Mouse (Mus musculus) embryonic fibroblast, embryonic 13.5 days (primary cell): ENCODE results near the gene Fam69b. TPM values are rescaled to one million over a fixed set of nuclear protein-coding genes. Genes with fewer than 3 reads are reported as not detected.

Source experiments
- H3K27ac ChIP-seq: 2 replicates; pipeline ENCODE4 v1.5.1; 2012; ENCODE audit warnings: low read length, control low read depth, inconsistent platforms; ENCODE audit not compliant: insufficient read depth
- H3K4me1 ChIP-seq: 2 replicates; pipeline ENCODE4 v1.6.1; 2011; ENCODE audit warnings: low read length; ENCODE audit not compliant: control insufficient read depth, insufficient read depth
- H3K4me3 ChIP-seq: 2 replicates; pipeline ENCODE4 v1.5.1; 2011; ENCODE audit warnings: mild to moderate bottlenecking, control low read depth, low read length; ENCODE audit not compliant: insufficient read depth
- CTCF ChIP-seq: IDR thresholded peaks from 2 replicates; pipeline ENCODE4 v1.5.1; 2011; ENCODE audit warnings: mild to moderate bottlenecking, control low read depth, low read length, moderate library complexity, borderline replicate concordance; ENCODE audit not compliant: insufficient read depth
- POLR2A ChIP-seq: IDR thresholded peaks from 2 replicates; pipeline ENCODE4 v1.6.1; 2011; ENCODE audit warnings: low read depth, mild to moderate bottlenecking, control low read depth, low read length, moderate library complexity
- polyA plus RNA-seq: library from polyadenylated mRNA; stranded (reverse); fragments of >200 nt; gene quantifications from 2 replicates; pipeline ENCODE4 v1.2.4, GENCODE M21; 2011; ENCODE audit warnings: low read depth; ENCODE audit not compliant: missing spikeins, insufficient read length

Gene Fam69b
- polyA plus RNA-seq, 1 experiment = 16.3 TPM

DNA sequence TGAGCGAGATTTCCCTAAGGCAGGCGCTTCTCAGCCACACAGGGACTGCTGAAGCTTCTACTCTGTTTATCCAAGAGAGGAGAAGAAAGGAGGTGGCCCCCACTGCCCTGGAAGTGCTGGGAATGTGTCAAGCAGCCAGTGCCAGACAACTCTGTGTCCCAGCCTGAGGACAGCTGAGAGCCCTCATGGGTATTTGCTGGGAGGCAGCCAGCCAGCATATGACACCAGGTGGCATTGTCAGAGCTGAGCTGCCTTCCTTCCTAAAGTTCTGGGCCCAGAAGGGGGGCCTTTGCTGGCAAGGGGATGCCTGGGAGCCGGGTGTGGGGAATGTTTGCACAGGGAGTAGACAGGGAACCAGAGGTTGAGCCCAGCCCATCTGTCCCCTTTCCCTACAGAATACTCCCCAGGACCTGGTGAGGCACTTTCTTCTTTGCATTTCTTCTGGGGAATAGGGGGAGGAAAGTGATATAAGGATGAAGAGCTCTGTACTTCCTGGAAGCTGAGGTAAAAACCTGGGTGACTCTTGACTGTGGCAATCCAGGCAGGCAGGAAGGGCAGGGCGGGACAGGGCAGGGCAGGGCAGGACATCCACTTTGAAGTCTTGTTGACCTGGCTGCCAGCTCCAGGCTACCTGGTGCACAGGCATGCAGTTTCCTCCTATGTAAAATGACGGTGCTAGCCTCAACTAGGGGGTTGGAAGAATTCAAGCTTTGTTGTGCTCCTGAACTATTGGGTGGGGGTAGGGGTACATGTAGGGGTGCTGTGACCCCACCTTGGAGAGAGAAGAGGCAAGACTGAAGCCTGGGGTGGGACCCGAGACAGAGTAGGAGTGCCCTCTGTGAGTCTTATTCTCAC lies 21.0 kb upstream of the Fam69b start:
- Histone ChIP-seq H3K27ac (no peak overlapping the region), H3K4me3 (no peak overlapping the region), H3K4me1 (peaks cover 9% of the 10 kb centered on the region)
- TF ChIP-seq CTCF (no peak), POLR2A (no peak)

DNA sequence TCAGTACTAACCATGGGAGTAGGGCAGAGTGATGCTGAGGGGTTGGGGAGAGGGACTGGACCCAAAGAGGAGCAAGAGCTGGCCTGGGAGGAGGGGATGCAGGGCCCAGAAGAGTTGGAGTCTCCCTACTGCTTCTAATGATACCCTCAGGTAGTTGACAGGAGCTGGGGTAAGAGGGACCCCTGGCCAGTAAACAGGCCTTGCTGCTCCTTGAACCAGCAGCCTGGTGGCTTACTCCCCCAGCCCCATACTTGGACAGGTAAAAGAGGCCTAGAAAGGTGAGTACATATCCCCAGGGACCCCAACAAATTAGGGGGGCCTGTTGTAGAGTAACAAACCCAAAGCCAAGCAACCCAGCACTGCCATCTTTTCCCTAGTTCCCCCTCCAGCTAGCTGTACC lies 19.5 kb upstream of the Fam69b start:
- Histone ChIP-seq H3K27ac (no peak overlapping the region), H3K4me1 (peaks cover 9% of the 10 kb centered on the region), H3K4me3 (no peak overlapping the region)
- TF ChIP-seq POLR2A = no peak
- no peak for TF ChIP-seq CTCF

DNA sequence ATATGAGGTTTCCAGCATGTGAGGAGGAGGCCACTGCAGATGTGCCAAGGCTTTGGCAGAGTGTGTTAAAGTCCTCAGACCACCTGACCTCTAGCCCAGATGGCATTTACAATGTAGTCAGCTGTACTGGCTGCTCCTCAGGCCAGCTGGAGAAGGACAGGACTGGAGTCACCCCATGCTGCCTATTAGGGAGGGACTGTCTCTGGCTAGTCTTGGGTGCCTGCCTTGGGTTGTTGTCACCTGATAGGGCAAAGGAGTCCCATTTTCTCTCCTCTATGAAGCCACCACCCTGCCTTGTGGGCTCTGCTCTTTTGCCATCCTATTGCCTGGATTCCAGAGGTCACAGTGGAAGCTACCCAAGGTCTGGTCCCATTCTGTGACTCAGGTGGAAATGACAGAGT lies 19.0 kb upstream of the Fam69b start:
- Histone ChIP-seq H3K4me1 (peaks cover 9% of the 10 kb centered on the region), H3K27ac (no peak overlapping the region), H3K4me3 (no peak overlapping the region)
- TF ChIP-seq POLR2A (no peak), CTCF (no peak)

DNA sequence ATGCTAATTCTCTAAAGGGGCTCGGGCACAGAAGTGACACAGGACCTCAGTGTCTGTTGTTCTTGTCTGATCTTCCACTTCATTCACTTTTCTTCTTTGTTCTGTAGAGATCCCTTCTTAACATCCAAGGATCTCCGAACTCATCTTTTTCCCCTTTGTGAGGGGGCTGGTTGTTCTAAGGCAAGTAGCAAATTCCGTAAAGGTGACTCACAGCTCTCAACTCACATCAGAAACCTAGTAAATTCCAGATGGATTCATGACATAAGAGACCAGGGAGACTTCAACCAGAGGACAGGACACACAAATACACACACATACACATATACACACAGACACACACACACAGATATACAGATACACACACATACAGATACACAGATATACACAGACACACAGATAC lies 17.7 kb upstream of the Fam69b start:
- TF ChIP-seq CTCF (no peak), POLR2A (no peak)
- Histone ChIP-seq H3K4me3 (no peak overlapping the region), H3K4me1 (peaks cover 9% of the 10 kb centered on the region), H3K27ac (no peak overlapping the region)

DNA sequence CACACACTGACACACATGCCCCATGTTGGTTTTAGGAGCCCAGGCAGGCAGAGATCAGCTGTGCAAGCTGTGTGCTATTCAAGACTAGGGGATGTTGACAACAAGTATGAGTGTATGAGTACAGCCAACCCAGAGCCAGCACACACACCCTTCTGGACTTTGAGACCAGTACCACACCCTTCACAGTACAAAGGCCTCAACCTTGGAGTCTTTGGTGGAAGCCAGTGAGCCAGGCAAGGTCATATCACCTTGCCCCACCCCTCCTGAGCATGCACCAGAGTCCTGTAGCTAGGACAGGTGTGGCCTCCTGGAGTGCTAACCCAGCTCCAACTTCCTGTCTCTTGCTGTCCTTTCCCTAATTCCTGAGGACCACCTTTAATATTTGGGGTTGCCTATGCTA lies 17.2 kb upstream of the Fam69b start:
- Histone ChIP-seq H3K27ac (no peak overlapping the region), H3K4me1 (peaks cover 9% of the 10 kb centered on the region), H3K4me3 (no peak overlapping the region)
- no peak for TF ChIP-seq CTCF
- no peak for TF ChIP-seq POLR2A

DNA sequence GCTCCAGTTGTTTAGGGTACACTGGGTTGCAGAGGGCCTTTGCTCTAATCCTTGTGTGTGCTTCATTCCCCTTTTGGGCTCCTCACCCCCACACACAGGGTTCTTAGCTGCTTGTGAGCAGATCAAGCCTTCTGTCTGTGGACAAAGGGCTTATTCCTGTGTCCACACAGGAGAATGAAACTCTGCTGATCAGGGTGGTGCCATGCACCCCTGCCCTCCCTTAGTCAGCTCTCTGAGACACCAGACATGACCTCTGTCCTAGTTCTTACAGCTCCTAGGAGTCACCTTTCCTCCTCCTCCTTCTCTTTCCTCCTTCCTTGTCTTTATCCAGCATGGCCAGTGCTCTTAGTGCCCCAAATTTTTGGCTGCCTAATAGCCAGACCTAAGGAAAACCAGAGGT lies 16.4 kb upstream of the Fam69b start:
- TF ChIP-seq POLR2A (no peak), CTCF (no peak)
- no peak overlapping the region for H3K27ac ChIP-seq
- peaks cover 9% of the 10 kb centered on the region for H3K4me1 ChIP-seq
- H3K4me3 ChIP-seq = no peak overlapping the region

DNA sequence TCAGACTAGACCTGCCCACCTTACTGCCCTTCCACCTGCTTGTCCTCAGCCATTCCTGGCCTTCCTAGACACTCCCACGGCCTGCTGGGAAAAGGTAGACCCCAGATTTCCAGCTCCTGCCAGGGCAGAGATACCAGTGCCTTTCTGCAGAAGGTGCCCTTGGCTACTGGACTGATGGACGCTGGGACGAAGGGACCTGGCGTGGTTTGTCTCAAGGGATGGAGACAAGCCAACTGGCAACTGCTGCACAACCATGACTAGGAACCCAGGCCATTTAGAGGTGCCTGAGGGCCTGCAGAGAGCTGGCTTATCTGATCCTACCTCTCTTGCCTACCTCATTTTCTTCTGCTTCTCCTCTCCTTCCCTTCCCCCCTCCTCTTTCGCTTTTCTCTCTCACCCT lies 13.4 kb upstream of the Fam69b start:
- H3K27ac ChIP-seq = no peak overlapping the region
- H3K4me3 ChIP-seq = no peak overlapping the region
- TF ChIP-seq POLR2A (no peak), CTCF (no peak)
- peaks cover 7% of the 10 kb centered on the region for H3K4me1 ChIP-seq

DNA sequence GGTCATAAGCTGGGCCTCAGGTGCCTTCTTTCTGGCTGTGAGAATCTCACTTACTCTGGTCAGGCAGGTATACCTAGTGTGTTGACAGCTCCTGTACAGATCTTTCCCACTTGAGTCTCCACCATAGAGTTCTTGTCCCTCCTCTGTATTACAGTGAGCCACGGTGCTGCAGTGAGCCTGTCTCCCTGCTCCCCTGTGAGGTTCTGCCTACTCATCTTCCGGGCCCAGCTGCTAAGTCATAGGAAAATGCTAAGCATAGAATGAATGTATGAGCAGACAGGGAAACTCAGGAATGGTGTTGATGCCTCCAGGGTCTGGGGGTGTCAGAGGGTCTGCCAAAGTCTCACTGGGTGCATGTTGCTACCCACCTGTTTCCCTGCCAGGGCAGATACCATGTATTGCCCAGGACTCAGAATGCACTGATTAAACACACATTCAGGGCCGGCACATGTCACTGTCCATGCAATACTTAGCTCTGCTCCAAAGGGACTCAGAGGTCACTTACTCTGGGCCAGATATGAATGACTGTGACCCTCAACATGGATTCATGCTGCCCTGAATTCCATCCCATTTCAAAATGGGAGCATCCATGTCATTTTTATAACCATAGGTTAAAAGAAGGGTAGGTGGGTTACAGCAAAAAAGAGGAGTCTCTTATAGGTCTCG lies 12.7 kb upstream of the Fam69b start:
- Histone ChIP-seq H3K4me1 (0 out of 2 replicates have a peak, but pooled peaks cover 3% of the 10 kb centered on the region), H3K27ac (no peak overlapping the region), H3K4me3 (no peak overlapping the region)
- TF ChIP-seq CTCF (no peak), POLR2A (no peak)

DNA sequence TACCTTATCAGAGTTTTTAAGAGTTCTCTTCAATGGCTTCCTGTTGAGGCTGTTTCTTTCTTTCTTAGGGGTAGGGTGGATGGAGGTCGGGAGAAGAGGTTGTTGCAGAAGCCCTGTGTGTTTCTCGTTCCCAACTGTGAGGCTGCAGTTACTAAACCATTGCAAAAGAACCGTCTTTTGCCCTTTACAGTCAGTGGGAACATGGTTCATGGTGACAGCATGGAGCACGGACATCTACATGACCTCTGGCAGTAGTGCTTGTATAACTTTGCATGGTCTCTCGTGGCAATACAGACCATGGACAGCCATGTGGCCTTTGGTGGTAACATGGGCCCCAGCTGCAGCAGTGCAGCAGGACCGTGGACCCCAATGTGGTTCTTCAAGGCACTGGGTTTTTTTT lies 10.9 kb upstream of the Fam69b start:
- H3K4me3 ChIP-seq = no peak overlapping the region
- no peak overlapping the region for H3K27ac ChIP-seq
- no peaks in the 10 kb centered on the region; the same call in 1 of the 2 replicates for H3K4me1 ChIP-seq
- TF ChIP-seq POLR2A (no peak), CTCF (no peak)

DNA sequence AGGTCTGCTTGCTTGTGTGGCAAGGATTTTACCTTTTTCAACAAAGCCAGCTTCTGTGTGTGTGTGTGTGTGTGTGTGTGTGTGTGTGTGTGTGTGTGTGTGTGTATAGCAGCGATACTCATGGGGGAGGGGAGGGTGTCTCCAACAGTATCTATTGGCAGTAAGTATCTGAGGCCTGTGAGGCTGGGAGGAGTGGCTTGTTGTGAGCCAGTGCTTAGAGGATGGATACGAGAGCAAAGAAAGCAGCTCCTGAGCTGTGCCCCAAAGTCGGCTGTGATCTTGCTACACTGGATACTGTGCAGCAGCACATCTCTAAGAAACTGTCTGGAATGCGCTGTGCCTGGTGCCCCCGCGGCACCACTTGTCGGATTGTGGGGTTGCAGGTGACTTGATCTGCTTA lies 10.3 kb upstream of the Fam69b start:
- Histone ChIP-seq H3K4me3 (no peak overlapping the region), H3K4me1 (no peaks in the 10 kb centered on the region; the same call in 1 of the 2 replicates), H3K27ac (no peak overlapping the region)
- TF ChIP-seq CTCF (no peak), POLR2A (no peak)
